Mouse (Mus musculus): ENCODE measurements around the gene Fxyd5. TPM values are rescaled to one million over a fixed set of nuclear protein-coding genes. Genes with fewer than 3 reads are reported as not detected.

Fxyd5 gene
- 42.3 and 52.6 TPM in 2 replicates for polyA plus RNA-seq (2015; fragmentation: Nextera tagmentation; extraction: Ambion mirVana)

- H3K27me3 ChIP-seq: peaks cover 51% of the 10 kb centered on the region
- ATAC-seq (ENCODE audit: insufficient number of reproducible peaks, low FRiP score, low TSS enrichment, low read depth): no peak
- 39% methylated on average over 10 of the region's 10 CpGs for WGBS
Observed at GRCm38 (mm10) chr7:31042431-31042910, at the start of gene Fxyd5. Gene Fxyd5 (minus strand): TSS chr7:31042481.

GRCm38 (mm10) chr7:31089721-31090120, 47.4 kb upstream of the Fxyd5 start:
- Histone ChIP-seq H3K9ac (no peak overlapping the region), H3K27me3 (no peaks in the 10 kb centered on the region), H3K36me3 (no peaks in the 10 kb centered on the region), H3K4me3 (no peak overlapping the region), H3K27ac (no peak overlapping the region), H3K4me1 (0 out of 2 replicates have a peak, but pooled peaks cover 11% of the 10 kb centered on the region), H3K9me3 (no peaks in the 10 kb centered on the region), H3K4me2 (no peak overlapping the region)
- WGBS: 71% methylated on average over 2 of the region's 2 CpGs
- no peak for ATAC-seq (ENCODE audit: insufficient number of reproducible peaks, low FRiP score, low TSS enrichment, low read depth)

More at GRCm38 (mm10) chr7:31042431-31042910, at the start of gene Fxyd5:
- Histone ChIP-seq H3K36me3 (no peaks in the 10 kb centered on the region), H3K9ac (0 out of 2 replicates have a peak within 1 kb of the TSS, but pooled peaks have one; percentile 29), H3K4me2 (peak within 1 kb of the TSS; percentile 53), H3K27ac (no peak within 1 kb of the TSS), H3K9me3 (no peaks in the 10 kb centered on the region), H3K4me3 (peak within 1 kb of the TSS; percentile 29), H3K4me1 (peaks cover 17% of the 10 kb centered on the region)

- WGBS: 55% methylated on average over 3 of the region's 3 CpGs
- Histone ChIP-seq H3K9ac (no peak overlapping the region), H3K4me3 (no peak overlapping the region), H3K36me3 (no peaks in the 10 kb centered on the region), H3K27me3 (no peaks in the 10 kb centered on the region), H3K4me2 (no peak overlapping the region), H3K9me3 (no peaks in the 10 kb centered on the region), H3K27ac (no peak overlapping the region), H3K4me1 (0 out of 2 replicates have a peak, but pooled peaks cover 13% of the 10 kb centered on the region)
- no peak for ATAC-seq (ENCODE audit: insufficient number of reproducible peaks, low FRiP score, low TSS enrichment, low read depth)
Observed at GRCm38 (mm10) chr7:31088206-31088605, 45.9 kb upstream of the Fxyd5 start.

GRCm38 (mm10) chr7:31087262-31087661, 45.0 kb upstream of the Fxyd5 start:
- no peak overlapping the region for H3K4me2 ChIP-seq
- H3K9ac ChIP-seq: no peak overlapping the region
- WGBS: 44% methylated on average over 2 of the region's 2 CpGs
- H3K27me3 ChIP-seq: no peaks in the 10 kb centered on the region
- no peak overlapping the region for H3K4me3 ChIP-seq
- peaks cover 19% of the 10 kb centered on the region; the same call in 1 of the 2 replicates for H3K4me1 ChIP-seq
- H3K36me3 ChIP-seq: no peaks in the 10 kb centered on the region
- H3K9me3 ChIP-seq: no peaks in the 10 kb centered on the region
- H3K27ac ChIP-seq: no peak overlapping the region
- no peak for ATAC-seq (ENCODE audit: insufficient number of reproducible peaks, low FRiP score, low TSS enrichment, low read depth)

- no peak overlapping the region for H3K4me3 ChIP-seq
- H3K27ac ChIP-seq: no peak overlapping the region
- no peak overlapping the region for H3K9ac ChIP-seq
- no peak for ATAC-seq (ENCODE audit: insufficient number of reproducible peaks, low FRiP score, low TSS enrichment, low read depth)
- H3K4me1 ChIP-seq: peaks cover 19% of the 10 kb centered on the region; the same call in 1 of the 2 replicates
- no peak overlapping the region for H3K4me2 ChIP-seq
- 91% methylated on average over 9 of the region's 9 CpGs for WGBS
- H3K36me3 ChIP-seq: no peaks in the 10 kb centered on the region
- H3K9me3 ChIP-seq: no peaks in the 10 kb centered on the region
- H3K27me3 ChIP-seq: no peaks in the 10 kb centered on the region
Observed at GRCm38 (mm10) chr7:31086175-31086755, 44.0 kb upstream of the Fxyd5 start.

- H3K36me3 ChIP-seq: no peaks in the 10 kb centered on the region
- no peak overlapping the region for H3K9ac ChIP-seq
- no peaks in the 10 kb centered on the region for H3K9me3 ChIP-seq
- peaks cover 19% of the 10 kb centered on the region; the same call in 1 of the 2 replicates for H3K4me1 ChIP-seq
- H3K4me2 ChIP-seq: no peak overlapping the region
- H3K4me3 ChIP-seq: no peak overlapping the region
- WGBS: 50% methylated on average over 3 of the region's 3 CpGs
- no peaks in the 10 kb centered on the region for H3K27me3 ChIP-seq
- ATAC-seq (ENCODE audit: insufficient number of reproducible peaks, low FRiP score, low TSS enrichment, low read depth): no peak
- H3K27ac ChIP-seq: peak overlapping the region; percentile 43
Observed at GRCm38 (mm10) chr7:31085171-31085570, 42.9 kb upstream of the Fxyd5 start.

- no peak overlapping the region for H3K4me3 ChIP-seq
- 47% methylated on average over 9 of the region's 9 CpGs for WGBS
- H3K4me2 ChIP-seq: no peak overlapping the region
- H3K4me1 ChIP-seq: peaks cover 19% of the 10 kb centered on the region; the same call in 1 of the 2 replicates
- H3K27me3 ChIP-seq: no peaks in the 10 kb centered on the region
- no peaks in the 10 kb centered on the region for H3K9me3 ChIP-seq
- H3K9ac ChIP-seq: no peak overlapping the region
- ATAC-seq (ENCODE audit: insufficient number of reproducible peaks, low FRiP score, low TSS enrichment, low read depth): no peak
- H3K27ac ChIP-seq: 0 out of 2 replicates have a peak overlapping the region, but pooled peaks have one; percentile 27
- H3K36me3 ChIP-seq: no peaks in the 10 kb centered on the region
Observed at GRCm38 (mm10) chr7:31084140-31084539, 41.9 kb upstream of the Fxyd5 start.

GRCm38 (mm10) chr7:31082831-31083588, 40.7 kb upstream of the Fxyd5 start:
- H3K4me1 ChIP-seq: peaks cover 21% of the 10 kb centered on the region; the same call in 1 of the 2 replicates
- no peaks in the 10 kb centered on the region for H3K9me3 ChIP-seq
- H3K27me3 ChIP-seq: no peaks in the 10 kb centered on the region
- no peak overlapping the region for H3K4me2 ChIP-seq
- H3K9ac ChIP-seq: no peak overlapping the region
- no peak overlapping the region for H3K4me3 ChIP-seq
- ATAC-seq (ENCODE audit: insufficient number of reproducible peaks, low FRiP score, low TSS enrichment, low read depth): peak; percentile 21; the same call in 1 of the 2 replicates
- no peaks in the 10 kb centered on the region for H3K36me3 ChIP-seq
- no peak overlapping the region for H3K27ac ChIP-seq
- 56% methylated on average over 14 of the region's 14 CpGs for WGBS

GRCm38 (mm10) chr7:31082106-31082505, 39.8 kb upstream of the Fxyd5 start:
- H3K9me3 ChIP-seq: no peaks in the 10 kb centered on the region
- no peak overlapping the region for H3K4me3 ChIP-seq
- peaks cover 30% of the 10 kb centered on the region for H3K4me1 ChIP-seq
- no peak overlapping the region for H3K27ac ChIP-seq
- no peak overlapping the region for H3K9ac ChIP-seq
- H3K36me3 ChIP-seq: no peaks in the 10 kb centered on the region
- ATAC-seq (ENCODE audit: insufficient number of reproducible peaks, low FRiP score, low TSS enrichment, low read depth): no peak
- H3K27me3 ChIP-seq: no peaks in the 10 kb centered on the region
- H3K4me2 ChIP-seq: no peak overlapping the region

GRCm38 (mm10) chr7:31081106-31081505, 38.8 kb upstream of the Fxyd5 start:
- Histone ChIP-seq H3K27ac (no peak overlapping the region), H3K4me3 (no peak overlapping the region), H3K9ac (no peak overlapping the region), H3K4me2 (no peak overlapping the region), H3K4me1 (peaks cover 38% of the 10 kb centered on the region), H3K27me3 (no peaks in the 10 kb centered on the region), H3K36me3 (no peaks in the 10 kb centered on the region), H3K9me3 (no peaks in the 10 kb centered on the region)
- ATAC-seq (ENCODE audit: insufficient number of reproducible peaks, low FRiP score, low TSS enrichment, low read depth): no peak
- WGBS: 57% methylated on average over 1 of the region's 1 CpGs

- no peak for ATAC-seq (ENCODE audit: insufficient number of reproducible peaks, low FRiP score, low TSS enrichment, low read depth)
- 53% methylated on average over 3 of the region's 3 CpGs for WGBS
- Histone ChIP-seq H3K4me3 (no peak overlapping the region), H3K36me3 (no peaks in the 10 kb centered on the region), H3K9me3 (no peaks in the 10 kb centered on the region), H3K4me1 (peaks cover 33% of the 10 kb centered on the region), H3K4me2 (no peak overlapping the region), H3K27ac (no peak overlapping the region), H3K27me3 (no peaks in the 10 kb centered on the region), H3K9ac (no peak overlapping the region)
Observed at GRCm38 (mm10) chr7:31080611-31081010, 38.3 kb upstream of the Fxyd5 start.

- H3K36me3 ChIP-seq: no peaks in the 10 kb centered on the region
- H3K27ac ChIP-seq: no peak overlapping the region
- no peak overlapping the region for H3K9ac ChIP-seq
- ATAC-seq (ENCODE audit: insufficient number of reproducible peaks, low FRiP score, low TSS enrichment, low read depth): no peak
- no peaks in the 10 kb centered on the region for H3K27me3 ChIP-seq
- H3K9me3 ChIP-seq: no peaks in the 10 kb centered on the region
- no peak overlapping the region for H3K4me2 ChIP-seq
- H3K4me3 ChIP-seq: no peak overlapping the region
- peaks cover 29% of the 10 kb centered on the region for H3K4me1 ChIP-seq
- 85% methylated on average over 8 of the region's 8 CpGs for WGBS
Observed at GRCm38 (mm10) chr7:31079670-31080069, 37.4 kb upstream of the Fxyd5 start.

All from limb, embryonic 15.5 days (tissue).